Mouse (Mus musculus): ENCODE data around the gene Bicra. TPM values are rescaled to one million over a fixed set of nuclear protein-coding genes. Genes with fewer than 3 reads are reported as not detected.

The Bicra gene
- polyA plus RNA-seq, 1 experiment from 2014 or later = 8.4 TPM

DNA sequence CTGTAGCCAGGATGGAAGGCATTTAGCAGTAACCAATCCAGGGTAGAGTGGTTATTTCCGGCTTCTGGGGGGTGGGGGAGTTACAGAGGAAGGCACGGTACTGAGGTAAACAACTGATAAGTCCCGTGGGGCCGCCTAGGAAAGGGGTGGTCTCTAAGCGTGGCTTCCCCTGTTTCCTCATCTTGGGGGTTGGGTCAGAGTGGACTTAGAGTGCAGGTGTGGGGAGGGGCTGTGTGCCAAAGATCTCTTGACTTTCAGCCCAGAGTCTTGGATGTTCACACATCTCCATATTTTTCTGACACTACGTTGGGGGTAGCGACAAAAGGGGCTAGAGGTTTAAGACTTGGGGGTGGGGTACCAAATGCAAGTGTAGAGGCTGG, 1.6 kb downstream of the Bicra start:
- peaks cover 49% of the 10 kb centered on the region for H3K4me1 ChIP-seq
- WGBS = 8% methylated on average over 7 of the region's 7 CpGs

DNA sequence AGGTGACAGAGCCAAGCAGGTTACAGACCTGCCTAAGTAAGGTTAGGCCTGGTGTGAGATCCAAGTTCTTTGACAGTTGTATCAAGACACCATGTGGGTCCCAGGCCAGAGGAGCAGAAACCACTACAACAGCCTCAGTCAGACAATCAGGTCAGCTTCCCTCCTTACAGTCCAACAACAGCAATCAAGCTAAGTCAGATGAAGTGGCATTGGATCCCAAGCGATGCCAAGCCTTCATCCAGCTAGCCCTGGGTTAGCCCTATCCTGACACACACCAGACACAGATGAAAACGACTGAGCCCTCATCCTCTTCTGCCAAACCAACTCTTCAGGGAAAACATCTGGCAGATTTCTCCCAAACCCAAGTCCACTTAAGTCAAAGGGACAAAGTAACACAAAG, 2.2 kb downstream of the Bicra start:
- peak overlapping the region; percentile 97; the same call in 1 of the 2 replicates for H3K9ac ChIP-seq
- H3K9me3 ChIP-seq (replicated peaks) = no peaks in the 10 kb centered on the region
- H3K27ac ChIP-seq = peak overlapping the region; percentile 97; the same call in 1 of the 2 replicates
- H3K4me3 ChIP-seq = peak overlapping the region; percentile 80
- no peak for ATAC-seq
- peak overlapping the region; percentile 95 for H3K4me2 ChIP-seq
- H3K27me3 ChIP-seq = no peaks in the 10 kb centered on the region
- H3K36me3 ChIP-seq (ENCODE audit: poor library complexity, severe bottlenecking) = peaks cover 11% of the 10 kb centered on the region; the same call in 1 of the 2 replicates
- 71% methylated on average over 2 of the region's 2 CpGs for WGBS
- H3K4me1 ChIP-seq = peaks cover 45% of the 10 kb centered on the region

More for the DNA sequence above, 1.6 kb downstream of the Bicra start:
- ATAC-seq = peak; percentile 2; the same call in 1 of the 2 replicates
- H3K9ac ChIP-seq = peak overlapping the region; percentile 97
- H3K27me3 ChIP-seq = no peaks in the 10 kb centered on the region
- H3K9me3 ChIP-seq (replicated peaks) = no peaks in the 10 kb centered on the region
- H3K27ac ChIP-seq = peak overlapping the region; percentile 97
- H3K4me2 ChIP-seq = peak overlapping the region; percentile 95
- H3K4me3 ChIP-seq = peak overlapping the region; percentile 80
- H3K36me3 ChIP-seq (ENCODE audit: poor library complexity, severe bottlenecking) = peaks cover 11% of the 10 kb centered on the region; the same call in 1 of the 2 replicates

DNA sequence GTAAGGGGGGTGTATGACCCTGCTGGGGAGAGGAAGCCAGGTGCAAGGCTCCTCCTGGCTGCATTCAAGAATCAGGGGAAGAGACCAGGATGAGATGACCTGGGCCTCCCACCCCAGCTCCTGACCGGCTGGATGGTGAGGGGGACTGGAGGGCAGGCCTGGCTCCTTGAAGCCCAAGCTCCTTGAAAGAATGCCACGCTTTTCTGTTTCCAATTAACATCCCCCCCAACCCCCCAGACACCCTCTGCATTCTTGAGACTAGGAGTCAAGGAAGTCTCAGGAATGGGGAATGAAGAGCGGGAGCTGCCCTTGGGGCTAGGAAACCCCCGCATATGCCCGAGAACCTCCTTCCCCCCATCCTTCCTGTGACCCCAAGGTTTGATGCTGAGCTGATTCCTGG, 3.2 kb downstream of the Bicra start:
- Histone ChIP-seq H3K9me3 (replicated peaks) (no peaks in the 10 kb centered on the region), H3K27ac (no peak overlapping the region; the same call in 1 of the 2 replicates)
- 47% methylated on average over 5 of the region's 5 CpGs for WGBS

DNA sequence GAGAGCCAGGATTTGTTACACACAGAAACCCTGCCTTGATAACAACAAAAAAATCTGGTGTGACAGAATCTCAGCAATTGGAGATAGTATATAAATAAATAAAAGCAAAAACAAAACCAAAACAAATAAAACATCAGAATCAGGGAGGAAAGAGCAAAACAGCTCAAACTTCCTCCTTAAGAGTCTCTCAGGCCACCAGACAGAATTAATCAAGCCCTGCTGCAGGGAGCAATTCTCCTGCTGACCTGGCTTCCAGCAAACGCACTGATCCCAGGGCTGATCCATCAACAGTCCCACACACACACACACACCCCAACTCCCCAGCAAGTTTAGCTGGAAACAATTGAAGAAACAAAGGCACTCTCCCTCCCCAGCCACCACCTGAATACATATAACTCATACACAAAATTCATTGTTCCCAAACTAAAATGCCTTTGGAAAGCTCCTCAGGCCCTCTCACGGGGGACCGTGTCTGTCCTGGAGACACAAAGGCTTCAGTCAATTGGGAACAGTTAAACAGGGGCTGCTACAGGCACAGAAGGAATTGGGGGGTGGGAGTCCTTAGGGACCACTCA, 3.8 kb downstream of the Bicra start:
- H3K27me3 ChIP-seq = no peaks in the 10 kb centered on the region
- no peak overlapping the region for H3K4me3 ChIP-seq
- WGBS = 20% methylated on average over 3 of the region's 3 CpGs
- H3K9me3 ChIP-seq (replicated peaks) = no peaks in the 10 kb centered on the region
- peak overlapping the region; percentile 95 for H3K4me2 ChIP-seq
- peaks cover 32% of the 10 kb centered on the region for H3K4me1 ChIP-seq
- peak overlapping the region; percentile 48 for H3K9ac ChIP-seq
- no peak for ATAC-seq
- peak overlapping the region; percentile 40; the same call in 1 of the 2 replicates for H3K27ac ChIP-seq
- peaks cover 11% of the 10 kb centered on the region; the same call in 1 of the 2 replicates for H3K36me3 ChIP-seq (ENCODE audit: poor library complexity, severe bottlenecking)

More for the DNA sequence above, 3.2 kb downstream of the Bicra start:
- Histone ChIP-seq H3K36me3 (ENCODE audit: poor library complexity, severe bottlenecking) (peaks cover 11% of the 10 kb centered on the region; the same call in 1 of the 2 replicates), H3K9ac (peak overlapping the region; percentile 48), H3K4me3 (no peak overlapping the region), H3K4me1 (peaks cover 36% of the 10 kb centered on the region), H3K4me2 (peak overlapping the region; percentile 95), H3K27me3 (no peaks in the 10 kb centered on the region)
- no peak for ATAC-seq

DNA sequence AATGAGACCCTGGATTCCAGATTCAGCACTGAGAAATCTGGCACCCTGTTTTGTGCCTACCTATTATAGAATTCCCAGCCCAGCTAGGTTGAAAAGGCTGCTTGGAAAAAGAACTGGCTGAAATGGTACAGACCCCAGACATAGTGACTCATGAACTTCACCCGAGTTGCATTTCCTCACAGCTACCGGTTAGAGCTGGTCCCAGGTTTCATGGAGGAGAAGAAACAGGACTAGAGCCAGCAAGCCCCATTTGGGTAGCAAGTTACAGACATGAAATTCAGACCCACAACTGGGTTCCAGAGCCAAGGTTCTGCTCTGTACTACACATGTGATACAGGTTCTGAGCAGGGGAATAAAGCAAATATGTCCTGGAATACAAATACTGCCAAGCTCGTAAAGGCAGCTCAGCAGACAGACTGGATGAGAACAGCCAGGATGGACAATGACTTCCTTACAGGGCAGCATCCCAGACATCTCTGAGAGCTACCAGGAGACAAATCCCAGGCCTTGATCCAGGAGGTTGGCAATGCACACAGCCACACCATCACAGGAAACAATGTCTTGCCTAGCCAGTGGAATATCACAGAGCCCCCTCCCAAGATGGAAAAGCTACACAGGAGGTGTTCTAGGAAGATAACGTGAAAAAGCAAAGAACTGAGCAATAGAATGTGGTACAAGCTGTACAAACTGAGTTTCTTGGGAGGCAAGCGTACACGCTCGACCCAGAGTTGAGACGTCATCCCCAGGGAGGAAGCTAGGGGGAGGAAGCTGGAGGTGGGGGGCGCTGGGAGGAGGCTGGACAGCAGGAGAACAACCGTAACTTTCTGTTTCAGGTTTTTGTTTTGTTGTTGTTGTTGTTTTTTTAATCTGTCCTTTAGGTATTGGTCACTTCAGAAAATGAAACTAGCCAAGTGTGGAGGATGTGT, 4.6 kb downstream of the Bicra start:
- H3K27me3 ChIP-seq = no peaks in the 10 kb centered on the region
- H3K36me3 ChIP-seq (ENCODE audit: poor library complexity, severe bottlenecking) = peaks cover 11% of the 10 kb centered on the region; the same call in 1 of the 2 replicates
- H3K4me3 ChIP-seq = no peak overlapping the region
- no peak overlapping the region for H3K9ac ChIP-seq
- no peak overlapping the region for H3K27ac ChIP-seq
- no peak overlapping the region for H3K4me2 ChIP-seq
- ATAC-seq = no peak
- peaks cover 30% of the 10 kb centered on the region for H3K4me1 ChIP-seq
- 82% methylated on average over 10 of the region's 10 CpGs for WGBS
- no peaks in the 10 kb centered on the region for H3K9me3 ChIP-seq (replicated peaks)

DNA sequence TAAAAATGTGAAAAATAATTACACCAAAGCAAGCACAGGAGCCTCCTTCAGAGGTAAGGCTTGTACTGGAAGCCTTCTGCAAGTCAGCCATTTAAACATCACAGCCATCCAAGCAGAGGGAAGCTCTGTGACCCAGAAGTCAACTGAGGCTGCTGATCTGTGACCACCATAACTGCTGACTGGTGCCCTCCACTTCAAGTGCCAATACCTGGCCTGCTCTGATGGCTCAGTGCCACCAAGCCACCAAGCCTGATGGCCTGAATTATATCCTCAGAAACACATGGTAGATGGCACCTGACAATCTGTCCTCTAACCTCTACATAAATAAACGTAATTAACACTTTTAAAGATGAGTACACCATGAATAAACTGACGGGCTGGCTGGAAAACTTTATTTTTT, 6.5 kb downstream of the Bicra start:
- Histone ChIP-seq H3K4me1 (peaks cover 30% of the 10 kb centered on the region), H3K27me3 (no peaks in the 10 kb centered on the region), H3K27ac (no peak overlapping the region), H3K9ac (no peak overlapping the region), H3K9me3 (replicated peaks) (no peaks in the 10 kb centered on the region), H3K4me3 (no peak overlapping the region), H3K4me2 (no peak overlapping the region), H3K36me3 (ENCODE audit: poor library complexity, severe bottlenecking) (peaks cover 11% of the 10 kb centered on the region; the same call in 1 of the 2 replicates)
- WGBS = 88% methylated on average over 2 of the region's 2 CpGs
- no peak for ATAC-seq

DNA sequence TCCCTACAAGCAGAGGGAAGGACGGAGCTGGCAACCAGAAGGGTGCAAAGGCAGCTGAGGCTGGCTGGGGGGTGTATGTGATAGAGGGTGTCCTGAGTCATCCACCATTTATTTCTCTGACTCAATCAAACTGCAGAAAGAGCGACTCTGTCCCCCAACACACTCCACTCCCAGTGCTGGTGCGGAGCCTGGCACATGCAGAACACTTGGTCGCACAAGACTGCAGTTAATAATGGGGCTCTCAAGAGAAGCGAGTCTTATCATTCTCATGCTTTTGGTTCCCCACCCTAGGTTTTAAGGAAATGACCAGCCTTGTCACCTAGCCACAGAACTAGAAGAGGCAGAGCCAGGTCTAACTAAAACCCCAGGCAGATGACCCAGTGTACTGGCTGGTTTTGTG, 8.4 kb downstream of the Bicra start:
- H3K36me3 ChIP-seq (ENCODE audit: poor library complexity, severe bottlenecking) = peaks cover 11% of the 10 kb centered on the region; the same call in 1 of the 2 replicates
- no peak overlapping the region for H3K27ac ChIP-seq
- no peaks in the 10 kb centered on the region for H3K27me3 ChIP-seq
- H3K4me1 ChIP-seq = peaks cover 12% of the 10 kb centered on the region
- H3K9me3 ChIP-seq (replicated peaks) = no peaks in the 10 kb centered on the region
- H3K4me3 ChIP-seq = no peak overlapping the region
- H3K9ac ChIP-seq = no peak overlapping the region
- no peak overlapping the region for H3K4me2 ChIP-seq
- 90% methylated on average over 5 of the region's 5 CpGs for WGBS
- ATAC-seq = no peak

DNA sequence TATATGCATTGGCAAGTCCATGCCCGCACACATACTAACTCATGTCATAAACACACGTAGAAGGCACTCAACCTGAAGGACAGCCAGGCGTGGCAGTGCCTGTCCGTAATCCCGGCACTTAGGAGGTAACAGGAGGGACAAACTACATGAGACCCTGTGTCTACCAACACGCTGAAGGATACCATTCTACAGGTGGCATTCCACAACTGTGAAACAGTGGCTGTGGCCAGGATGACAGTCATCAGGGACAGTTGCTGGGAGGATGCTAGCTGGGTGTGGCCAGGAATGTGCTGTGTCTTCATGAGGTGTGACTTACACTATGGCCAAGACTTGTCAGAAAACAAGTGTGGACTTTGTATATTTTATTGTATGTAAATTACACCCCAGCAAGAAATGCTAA, 10.7 kb downstream of the Bicra start:
- Histone ChIP-seq H3K4me2 (no peak overlapping the region), H3K36me3 (ENCODE audit: poor library complexity, severe bottlenecking) (peaks cover 9% of the 10 kb centered on the region; the same call in 1 of the 2 replicates), H3K4me3 (no peak overlapping the region), H3K4me1 (peaks cover 3% of the 10 kb centered on the region; the same call in 1 of the 2 replicates), H3K9me3 (replicated peaks) (no peaks in the 10 kb centered on the region), H3K27me3 (no peaks in the 10 kb centered on the region), H3K9ac (no peak overlapping the region), H3K27ac (no peak overlapping the region)
- 95% methylated on average over 6 of the region's 6 CpGs for WGBS
- ATAC-seq = no peak

DNA sequence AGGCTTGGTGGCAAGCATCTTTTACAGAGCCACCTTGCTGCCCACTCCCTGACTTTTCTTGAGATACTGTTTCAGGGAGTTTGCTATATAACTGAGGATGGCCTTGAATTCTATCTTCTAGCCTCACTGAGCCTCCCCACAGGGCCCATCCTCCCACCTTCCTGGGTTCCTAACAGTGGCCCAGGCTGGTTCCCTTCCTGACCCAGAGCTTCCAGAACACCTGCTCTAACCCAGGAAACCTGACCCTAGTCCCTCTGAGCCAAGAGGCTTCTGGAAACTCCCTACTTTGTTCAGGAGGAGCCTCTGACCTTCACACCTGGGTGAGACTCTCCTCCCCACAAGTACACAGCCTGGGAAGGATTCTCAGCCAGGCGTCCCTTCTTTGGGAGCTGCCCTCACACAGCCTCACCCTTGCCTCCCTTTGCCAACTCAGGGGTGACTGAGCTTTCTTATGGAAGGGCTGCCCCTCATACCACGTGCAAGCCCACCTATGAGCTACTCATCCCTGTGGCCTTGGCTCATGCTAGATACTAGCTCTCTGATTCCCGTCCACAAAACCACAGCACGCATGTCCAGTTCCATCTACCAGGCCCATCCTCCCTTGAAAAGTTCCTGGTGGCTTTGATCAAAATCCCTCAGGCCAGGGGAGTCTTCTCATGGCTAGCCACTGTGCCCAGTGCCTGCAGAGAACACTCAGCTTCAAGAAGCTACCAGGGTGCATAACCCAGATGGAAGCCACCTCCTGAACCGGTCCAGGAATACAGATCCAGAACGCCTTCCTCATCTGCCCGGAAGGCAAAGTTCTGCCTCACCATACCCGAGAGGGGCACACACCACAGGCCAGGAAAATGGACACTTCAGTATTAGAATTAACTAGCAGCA, 13.9 kb downstream of the Bicra start:
- no peaks in the 10 kb centered on the region for H3K27me3 ChIP-seq
- no peaks in the 10 kb centered on the region for H3K9me3 ChIP-seq (replicated peaks)
- no peak overlapping the region for H3K4me2 ChIP-seq
- H3K9ac ChIP-seq = no peak overlapping the region
- H3K27ac ChIP-seq = no peak overlapping the region
- no peaks in the 10 kb centered on the region; the same call in 1 of the 2 replicates for H3K4me1 ChIP-seq
- WGBS = 95% methylated on average over 8 of the region's 8 CpGs
- no peak for ATAC-seq
- H3K36me3 ChIP-seq (ENCODE audit: poor library complexity, severe bottlenecking) = peaks cover 23% of the 10 kb centered on the region
- H3K4me3 ChIP-seq = no peak overlapping the region

DNA sequence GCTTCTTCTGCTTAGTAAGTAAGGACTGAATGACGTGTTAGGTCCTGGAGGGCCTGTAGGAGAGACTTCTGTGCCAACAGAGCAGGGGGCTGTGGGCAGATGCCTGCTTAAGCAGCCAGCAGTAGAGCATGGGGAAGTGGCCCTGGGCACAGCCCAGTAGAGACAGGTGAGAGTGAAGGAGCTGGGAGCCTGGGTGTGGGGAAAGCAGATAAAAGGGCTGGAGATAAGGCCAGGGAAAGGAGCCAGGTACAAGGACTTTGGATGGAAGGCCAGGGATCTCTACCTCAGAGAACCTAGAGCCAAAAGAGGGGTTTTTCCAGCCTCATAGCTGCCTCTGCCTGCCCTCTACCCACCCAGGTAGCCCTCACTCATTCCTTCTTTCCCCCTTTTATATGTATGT, 14.7 kb downstream of the Bicra start:
- Histone ChIP-seq H3K4me2 (no peak overlapping the region), H3K4me3 (no peak overlapping the region), H3K36me3 (ENCODE audit: poor library complexity, severe bottlenecking) (peaks cover 23% of the 10 kb centered on the region), H3K27ac (no peak overlapping the region), H3K4me1 (no peaks in the 10 kb centered on the region), H3K9ac (no peak overlapping the region), H3K9me3 (replicated peaks) (no peaks in the 10 kb centered on the region), H3K27me3 (no peaks in the 10 kb centered on the region)
- ATAC-seq = no peak
- 93% methylated on average over 1 of the region's 1 CpGs for WGBS

DNA sequence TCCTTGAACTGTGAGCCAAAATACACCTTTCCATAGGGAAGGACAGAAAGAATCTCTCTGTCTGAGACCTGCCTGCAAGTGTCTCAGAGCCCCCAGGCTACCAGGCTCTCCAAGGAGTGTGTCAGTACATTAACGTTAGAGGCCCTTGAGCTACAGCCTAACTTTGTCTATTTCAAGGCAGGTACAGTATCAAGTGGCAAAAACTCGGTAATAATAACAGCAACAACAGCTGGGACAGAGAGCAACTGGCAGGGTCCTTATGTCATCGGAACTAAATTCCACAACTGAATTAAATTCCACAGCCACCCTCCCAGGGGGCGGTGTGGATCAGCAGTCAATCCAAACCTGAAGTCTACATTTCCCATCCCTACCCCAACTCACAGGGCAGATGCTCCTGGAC, 16.6 kb downstream of the Bicra start:
- Histone ChIP-seq H3K4me3 (no peak overlapping the region), H3K9me3 (replicated peaks) (no peaks in the 10 kb centered on the region), H3K36me3 (ENCODE audit: poor library complexity, severe bottlenecking) (peaks cover 27% of the 10 kb centered on the region), H3K27me3 (no peaks in the 10 kb centered on the region), H3K4me2 (no peak overlapping the region), H3K27ac (no peak overlapping the region), H3K9ac (no peak overlapping the region), H3K4me1 (no peaks in the 10 kb centered on the region)
- WGBS = 97% methylated on average over 4 of the region's 4 CpGs
- ATAC-seq = no peak
